Mouse (Mus musculus) retina, adult 2 months (tissue): Measurements from ENCODE around the gene Prph.

Experiments used
- DNase-seq: peaks from one replicate; pipeline ENCODE4 v3.0.0-alpha.2; 2012; ENCODE audit warnings: low read depth, low spot score

The Prph gene

DNA sequence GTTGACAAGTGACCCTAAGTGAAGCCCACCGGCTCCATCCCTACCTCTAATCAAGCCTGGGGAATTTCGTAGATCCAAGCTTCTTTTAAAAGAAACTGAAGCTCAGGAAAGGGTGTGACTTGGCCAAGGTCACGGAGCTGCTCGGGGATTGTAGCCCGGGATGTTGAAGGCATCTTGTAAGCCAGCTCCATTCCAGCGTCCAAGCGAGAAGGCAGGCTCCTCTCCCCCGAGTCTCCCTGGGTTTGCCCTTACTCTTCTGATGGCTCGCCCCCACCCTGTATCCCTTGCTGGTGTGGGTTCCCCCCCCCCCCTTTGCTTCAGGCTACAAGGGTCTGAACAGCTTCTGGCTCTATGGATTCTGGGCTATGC lies 43.5 kb downstream of the Prph start:
- no peak for DNase-seq

DNA sequence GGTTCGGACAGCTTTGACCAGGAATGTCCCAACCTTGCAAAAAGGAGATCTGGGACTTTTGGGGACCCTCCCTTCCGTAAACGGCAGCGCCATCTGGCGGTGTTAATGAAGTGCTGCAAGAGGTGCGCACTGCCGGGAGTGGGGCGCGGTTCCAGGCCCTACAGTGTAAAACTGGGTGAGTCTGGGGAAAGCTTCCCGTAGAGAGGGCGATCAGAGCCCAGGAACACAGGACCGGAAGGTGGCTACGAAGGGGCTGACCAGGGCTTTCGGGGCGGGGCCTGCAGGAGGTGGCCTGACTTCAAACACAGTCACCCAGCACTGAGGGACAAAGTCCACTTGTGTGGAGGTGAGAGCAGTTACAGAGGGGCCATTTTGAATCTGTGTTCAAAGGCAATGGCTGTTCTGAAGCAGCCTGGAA lies 44.2 kb downstream of the Prph start:
- no peak for DNase-seq

DNA sequence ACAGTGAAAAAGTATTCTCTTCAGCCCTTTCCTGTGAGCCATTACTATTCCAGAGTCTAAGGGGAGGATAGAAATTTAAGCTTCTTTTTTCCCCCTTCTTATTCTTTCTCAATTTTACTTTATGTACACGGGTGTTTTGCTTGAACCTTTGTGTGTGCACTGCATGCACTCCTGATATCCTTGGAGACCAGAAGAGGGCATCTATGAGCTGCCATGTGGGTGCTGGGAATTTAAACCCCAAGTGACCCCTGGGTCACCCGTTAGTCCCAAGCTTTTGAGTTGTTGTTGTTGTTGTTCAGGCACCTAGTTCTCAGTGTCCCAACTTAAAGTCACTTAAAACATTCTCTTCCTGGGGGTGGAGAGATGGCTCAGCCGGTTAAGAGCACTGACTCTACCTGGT lies 45.0 kb downstream of the Prph start:
- no peak for DNase-seq

DNA sequence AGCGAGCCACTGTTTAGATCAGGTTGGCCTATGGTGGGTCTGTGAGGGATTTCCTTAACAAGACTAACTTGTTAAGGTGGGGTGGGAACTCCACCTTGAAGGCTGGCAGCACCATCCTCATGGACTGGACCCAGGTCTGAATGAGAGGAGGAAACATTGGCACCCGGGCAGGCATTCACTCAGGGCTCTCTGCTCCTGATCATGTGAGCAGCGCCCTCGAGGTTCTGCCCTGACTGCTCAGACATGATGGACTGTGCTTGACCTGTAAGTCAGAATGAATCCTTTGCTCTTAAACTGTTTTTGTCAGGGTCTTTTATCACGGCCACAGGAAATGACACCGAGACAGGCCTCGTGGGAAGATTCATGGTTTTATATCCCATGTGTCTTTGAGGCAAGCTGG lies 50.3 kb downstream of the Prph start:
- no peak for DNase-seq

DNA sequence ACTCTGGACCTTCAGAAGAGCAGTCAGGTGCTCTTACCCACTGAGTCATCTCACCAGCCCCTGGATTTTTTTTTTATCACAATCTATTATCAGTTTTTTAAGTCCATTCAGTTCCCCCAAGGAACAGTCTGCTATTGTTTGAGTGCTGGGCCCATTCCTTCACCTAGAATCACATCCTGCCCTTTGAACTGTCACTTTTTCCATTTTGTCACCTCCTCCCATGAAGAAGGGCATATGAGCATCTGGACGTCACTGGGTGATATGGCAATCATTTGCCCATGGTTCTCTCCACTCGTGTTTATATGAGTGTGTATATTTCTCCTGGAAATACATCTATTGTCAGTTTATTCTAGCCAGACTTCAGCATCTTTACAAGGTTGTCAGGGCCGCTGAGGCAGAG lies 52.9 kb downstream of the Prph start:
- DNase-seq = no peak
